Mouse (Mus musculus) cortical plate, adult 2 months (tissue): ENCODE measurements around the gene Crybb1. TPM values are rescaled to one million over a fixed set of nuclear protein-coding genes. Genes with fewer than 3 reads are reported as not detected.

ENCODE experiments used
- H3K27ac ChIP-seq: fragments of 200-500 bp; 2 replicates; pipeline ENCODE4 v1.5.1; 2012; ENCODE audit warnings: low read length, control low read depth, inconsistent platforms; ENCODE audit not compliant: insufficient read depth
- H3K4me1 ChIP-seq: fragments of 200-500 bp; 2 replicates; pipeline ENCODE4 v1.6.1; 2011; ENCODE audit warnings: low read length; ENCODE audit not compliant: control insufficient read depth, insufficient read depth
- H3K4me3 ChIP-seq: fragments of 200-500 bp; 2 replicates; pipeline ENCODE4 v1.5.1; 2011; ENCODE audit warnings: mild to moderate bottlenecking, low read length, control low read depth; ENCODE audit not compliant: insufficient read depth
- CTCF ChIP-seq: fragments of 200-500 bp; IDR thresholded peaks from 2 replicates; pipeline ENCODE4 v1.5.1; 2011; ENCODE audit warnings: mild to moderate bottlenecking, control low read depth, low read length; ENCODE audit not compliant: insufficient read depth; ENCODE audit errors: extremely low read depth
- POLR2A ChIP-seq: fragments of 200-500 bp; IDR thresholded peaks from 2 replicates; pipeline ENCODE4 v1.6.1; 2011; ENCODE audit warnings: mild to moderate bottlenecking, low read length, control low read depth; ENCODE audit not compliant: insufficient read depth; ENCODE audit errors: extremely low read depth
- polyA plus RNA-seq: library from polyadenylated mRNA; depleted of rRNA; stranded (reverse); fragments of >200 nt; gene quantifications from 2 replicates; pipeline ENCODE4 v1.2.3, GENCODE M21; 2012

The Crybb1 gene
- polyA plus RNA-seq, 1 experiment, result 7.5 TPM

GRCm38 (mm10) chr5:112295564-112295963 lies 39.9 kb downstream of the Crybb1 start:
- H3K4me3 ChIP-seq, result no peak overlapping the region
- no peak overlapping the region for H3K27ac ChIP-seq
- H3K4me1 ChIP-seq, result peaks cover 14% of the 10 kb centered on the region
- TF ChIP-seq CTCF (no peak), POLR2A (no peak)

- Histone ChIP-seq H3K4me1 (peaks cover 14% of the 10 kb centered on the region), H3K27ac (no peak overlapping the region)
Observed at GRCm38 (mm10) chr5:112296404-112297181, 41.0 kb downstream of the Crybb1 start.

GRCm38 (mm10) chr5:112297257-112297656 lies 41.6 kb downstream of the Crybb1 start:
- no peak overlapping the region for H3K27ac ChIP-seq
- no peak for TF ChIP-seq POLR2A
- no peak for TF ChIP-seq CTCF
- peaks cover 14% of the 10 kb centered on the region for H3K4me1 ChIP-seq
- no peak overlapping the region for H3K4me3 ChIP-seq

More at GRCm38 (mm10) chr5:112296404-112297181, 41.0 kb downstream of the Crybb1 start:
- TF ChIP-seq CTCF, result no peak
- TF ChIP-seq POLR2A, result no peak
- no peak overlapping the region for H3K4me3 ChIP-seq

- no peak for TF ChIP-seq POLR2A
- TF ChIP-seq CTCF, result no peak
- Histone ChIP-seq H3K4me1 (peaks cover 12% of the 10 kb centered on the region), H3K4me3 (no peak overlapping the region), H3K27ac (peak overlapping the region; percentile 5; the same call in 1 of the 2 replicates)
Observed at GRCm38 (mm10) chr5:112298226-112298988, 42.8 kb downstream of the Crybb1 start.

- Histone ChIP-seq H3K4me3 (no peak overlapping the region), H3K4me1 (peaks cover 12% of the 10 kb centered on the region), H3K27ac (0 out of 2 replicates have a peak overlapping the region, but pooled peaks have one; percentile 5)
- no peak for TF ChIP-seq CTCF
Observed at GRCm38 (mm10) chr5:112299399-112299798, 43.8 kb downstream of the Crybb1 start.

- TF ChIP-seq CTCF, result no peak
- TF ChIP-seq POLR2A, result no peak
- H3K4me1 ChIP-seq, result peaks cover 12% of the 10 kb centered on the region
- H3K27ac ChIP-seq, result no peak overlapping the region
- H3K4me3 ChIP-seq, result no peak overlapping the region
Observed at GRCm38 (mm10) chr5:112300112-112300511, 44.5 kb downstream of the Crybb1 start.

- H3K27ac ChIP-seq, result no peak overlapping the region
- no peak for TF ChIP-seq CTCF
- no peak for TF ChIP-seq POLR2A
Observed at GRCm38 (mm10) chr5:112300721-112301308, 45.2 kb downstream of the Crybb1 start.

GRCm38 (mm10) chr5:112301694-112302093 lies 46.1 kb downstream of the Crybb1 start:
- TF ChIP-seq CTCF (0 out of 2 replicates have a peak, but pooled peaks have one; percentile 3), POLR2A (no peak)
- no peak overlapping the region for H3K27ac ChIP-seq
- peaks cover 12% of the 10 kb centered on the region for H3K4me1 ChIP-seq

More at GRCm38 (mm10) chr5:112300721-112301308, 45.2 kb downstream of the Crybb1 start:
- H3K4me1 ChIP-seq, result peaks cover 12% of the 10 kb centered on the region
- no peak overlapping the region for H3K4me3 ChIP-seq

GRCm38 (mm10) chr5:112302310-112302709 lies 46.7 kb downstream of the Crybb1 start:
- Histone ChIP-seq H3K4me1 (peaks cover 12% of the 10 kb centered on the region), H3K4me3 (no peak overlapping the region), H3K27ac (no peak overlapping the region)
- TF ChIP-seq POLR2A (no peak), CTCF (no peak)

More at GRCm38 (mm10) chr5:112301694-112302093, 46.1 kb downstream of the Crybb1 start:
- no peak overlapping the region for H3K4me3 ChIP-seq

- Histone ChIP-seq H3K4me3 (no peak overlapping the region), H3K4me1 (no peaks in the 10 kb centered on the region; the same call in 1 of the 2 replicates), H3K27ac (no peak overlapping the region)
- no peak for TF ChIP-seq POLR2A
- TF ChIP-seq CTCF, result no peak
Observed at GRCm38 (mm10) chr5:112305842-112306241, 50.2 kb downstream of the Crybb1 start.
